Mouse (Mus musculus) ovary, adult 2 months (tissue): Measurements from ENCODE around the gene Slc2a9. TPM values are rescaled to one million over a fixed set of nuclear protein-coding genes. Genes with fewer than 3 reads are reported as not detected.

ENCODE experiments used
- polyA plus RNA-seq: library from polyadenylated mRNA; depleted of rRNA; stranded (reverse); fragments of >200 nt; gene quantifications from 2 replicates; pipeline ENCODE4 v1.2.3, GENCODE M21; 2012; rRNA removed

Slc2a9 gene
- 1.9 TPM in 2 replicates for polyA plus RNA-seq

DNA sequence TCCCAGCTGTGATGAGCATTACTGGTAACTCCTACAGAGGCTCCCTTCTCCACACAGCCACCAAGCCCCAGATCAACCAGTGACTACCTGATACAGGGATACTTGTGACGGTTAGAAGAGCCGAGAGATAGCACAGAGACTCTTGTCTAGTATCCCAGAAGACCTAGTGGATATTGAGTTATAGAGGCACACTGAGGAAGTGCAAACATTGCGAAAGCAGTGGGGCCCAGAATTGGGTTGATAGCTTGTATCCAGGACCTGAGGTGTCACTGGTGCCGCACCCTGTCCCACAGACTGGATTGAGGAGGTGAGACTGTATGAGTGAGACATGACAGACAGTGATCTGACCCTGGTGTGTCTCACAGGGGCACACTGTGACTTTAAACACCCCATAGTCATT, at the start of gene Slc2a9:
Gene Slc2a9, minus strand, starts transcription at position 152 of the 400 bp plus-strand sequence.

DNA sequence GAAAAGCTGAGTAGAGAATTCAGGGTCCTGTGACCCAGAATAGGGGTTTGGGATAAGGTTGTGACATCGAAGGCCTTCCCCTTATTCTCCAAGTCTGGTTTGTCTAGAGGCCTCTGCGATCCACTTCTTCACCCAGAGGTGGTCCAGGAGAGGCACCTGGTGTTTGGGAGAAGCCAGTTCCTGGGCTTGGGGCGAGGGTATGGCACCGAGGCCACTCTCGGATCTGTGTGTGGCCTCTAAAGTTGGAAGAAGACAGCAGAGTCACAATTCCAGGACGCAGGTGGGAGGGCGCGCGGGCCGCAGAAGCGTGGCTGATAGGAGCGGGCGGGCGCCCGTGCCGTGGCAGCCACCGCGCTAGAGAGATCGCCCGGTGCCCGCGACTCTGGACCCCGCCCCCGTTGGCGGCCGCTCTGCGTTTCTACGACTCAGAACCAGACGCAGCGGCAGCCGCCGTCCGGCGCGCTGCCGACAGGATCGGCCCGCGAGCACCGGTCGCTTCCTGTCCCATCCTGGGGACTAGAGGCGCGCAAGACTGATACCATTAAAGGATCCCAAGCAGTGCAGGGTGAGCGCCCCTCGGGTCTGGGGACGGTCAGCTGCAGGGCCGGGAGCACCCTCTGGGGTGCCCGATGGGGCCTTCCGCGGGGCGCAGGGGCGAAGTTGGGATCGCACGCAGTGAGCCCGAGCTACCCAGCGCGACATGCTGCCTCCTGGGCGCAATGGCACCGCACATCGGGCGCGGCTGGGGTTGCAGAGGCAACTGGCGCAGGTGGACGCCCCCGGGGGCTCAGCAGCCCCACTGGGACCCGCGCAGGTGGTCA, 183.8 kb downstream of the Slc2a9 start, which contains the start of gene Drd5:
Gene Drd5, plus strand, starts transcription at position 402 of the 821 bp plus-strand sequence.

Other genes with a start within 250 kb of the Slc2a9 start
- gene Tmem128, start 243.0 kb downstream of the Slc2a9 start, polyA plus RNA-seq, result 17.5 and 21.0 TPM in 2 replicates
- 0.29 and 0.94 TPM in 2 replicates for gene Otop1, start 227.2 kb downstream of the Slc2a9 start, polyA plus RNA-seq
- not detected in 2 replicates for gene Drd5, start 183.8 kb downstream of the Slc2a9 start, polyA plus RNA-seq
- gene Wdr1, start 60.1 kb upstream of the Slc2a9 start, polyA plus RNA-seq, result 179 and 192 TPM in 2 replicates
- gene Zfp518b, start 181.7 kb upstream of the Slc2a9 start, polyA plus RNA-seq, result 2.0 and 2.7 TPM in 2 replicates